Mouse (Mus musculus) stomach, embryonic 16.5 days (tissue): Measurements from ENCODE around the gene Snap25. TPM values are rescaled to one million over a fixed set of nuclear protein-coding genes. Genes with fewer than 3 reads are reported as not detected.
A peak's percentile ranks its signal among the peaks of the same experiment; 100 is the strongest.

Experiments used
- ATAC-seq: fragments of 200-750 bp; cut with Nextera tagmentation; 2 replicates; pipeline ENCODE4 v1.8.0; 2017; ENCODE audit warnings: moderate number of reproducible peaks, moderate TSS enrichment; ENCODE audit not compliant: insufficient read depth, low FRiP score
- H3K27ac ChIP-seq: fragments of 300-500 bp; sonication (generic); 2 replicates; pipeline ENCODE4 v1.5.1; 2014; ENCODE audit warnings: low read length
- H3K27me3 ChIP-seq: fragments of 300-500 bp; sonication (generic); 2 replicates; pipeline ENCODE4 v1.6.1; 2014; ENCODE audit warnings: low read length, control low read depth, mixed read lengths; ENCODE audit not compliant: control insufficient read depth, insufficient read depth
- H3K36me3 ChIP-seq: fragments of 300-500 bp; sonication (generic); 2 replicates; pipeline ENCODE4 v1.6.1; 2014; ENCODE audit warnings: low read length; ENCODE audit not compliant: control insufficient read depth, insufficient read depth
- H3K4me1 ChIP-seq: fragments of 300-500 bp; sonication (generic); 2 replicates; pipeline ENCODE4 v1.6.1; 2014; ENCODE audit warnings: low read length, control low read depth, mixed read lengths; ENCODE audit not compliant: control insufficient read depth, insufficient read depth
- H3K4me2 ChIP-seq: fragments of 300-500 bp; sonication (generic); 2 replicates; pipeline ENCODE4 v1.6.1; 2014; ENCODE audit warnings: low read depth, low read length, mixed read lengths
- H3K4me3 ChIP-seq: fragments of 300-500 bp; sonication (generic); replicated peaks from 2 replicates; pipeline ENCODE4 v1.5.1; 2014; ENCODE audit warnings: mild to moderate bottlenecking, low read length
- H3K9ac ChIP-seq: fragments of 300-500 bp; sonication (generic); 2 replicates; pipeline ENCODE4 v1.6.1; 2014; ENCODE audit warnings: low read length
- H3K9me3 ChIP-seq: fragments of 300-500 bp; sonication (generic); replicated peaks from 2 replicates; pipeline ENCODE4 v1.6.1; 2016; ENCODE audit warnings: low read length, control low read depth; ENCODE audit not compliant: control insufficient read depth
- WGBS: fragments of 180-500 bp; shearing (Covaris S2); extraction: QIAGEN DNeasy Blood & Tissue Kit; methylation state at CpG from one replicate; pipeline ENCODE4 v1.1.7; 2014; 5-methylcytosine and 5-hydroxymethylcytosine counted together
- polyA plus RNA-seq: library from polyadenylated mRNA; unstranded; fragments of >200 nt; fragmentation: Nextera tagmentation; extraction: Ambion mirVana; gene quantifications from 2 replicates; pipeline ENCODE4 v1.2.1, GENCODE M21; 2015

Snap25 gene
- polyA plus RNA-seq, 1 experiment from 2014 or later = 12.3 TPM

- ATAC-seq = no peak
- no peak overlapping the region for H3K4me3 ChIP-seq
- H3K36me3 ChIP-seq = no peaks in the 10 kb centered on the region
- H3K9me3 ChIP-seq = no peaks in the 10 kb centered on the region
- WGBS = 68% methylated on average over 2 of the region's 2 CpGs
- H3K4me1 ChIP-seq = no peaks in the 10 kb centered on the region
- H3K9ac ChIP-seq = no peak overlapping the region
- H3K27me3 ChIP-seq = no peaks in the 10 kb centered on the region
- H3K4me2 ChIP-seq = no peak overlapping the region
- no peak overlapping the region for H3K27ac ChIP-seq
Measured at GRCm38 (mm10) chr2:136703376-136703775, 9.9 kb upstream of the Snap25 start.

- Histone ChIP-seq H3K36me3 (no peaks in the 10 kb centered on the region), H3K4me3 (no peak overlapping the region), H3K9me3 (no peaks in the 10 kb centered on the region), H3K4me1 (no peaks in the 10 kb centered on the region), H3K4me2 (no peak overlapping the region), H3K27ac (no peak overlapping the region), H3K9ac (no peak overlapping the region), H3K27me3 (0 out of 2 replicates have a peak, but pooled peaks cover 2% of the 10 kb centered on the region)
- 43% methylated on average over 3 of the region's 3 CpGs for WGBS
- ATAC-seq = no peak
Measured at GRCm38 (mm10) chr2:136711155-136711554, 2.1 kb upstream of the Snap25 start.

DNA sequence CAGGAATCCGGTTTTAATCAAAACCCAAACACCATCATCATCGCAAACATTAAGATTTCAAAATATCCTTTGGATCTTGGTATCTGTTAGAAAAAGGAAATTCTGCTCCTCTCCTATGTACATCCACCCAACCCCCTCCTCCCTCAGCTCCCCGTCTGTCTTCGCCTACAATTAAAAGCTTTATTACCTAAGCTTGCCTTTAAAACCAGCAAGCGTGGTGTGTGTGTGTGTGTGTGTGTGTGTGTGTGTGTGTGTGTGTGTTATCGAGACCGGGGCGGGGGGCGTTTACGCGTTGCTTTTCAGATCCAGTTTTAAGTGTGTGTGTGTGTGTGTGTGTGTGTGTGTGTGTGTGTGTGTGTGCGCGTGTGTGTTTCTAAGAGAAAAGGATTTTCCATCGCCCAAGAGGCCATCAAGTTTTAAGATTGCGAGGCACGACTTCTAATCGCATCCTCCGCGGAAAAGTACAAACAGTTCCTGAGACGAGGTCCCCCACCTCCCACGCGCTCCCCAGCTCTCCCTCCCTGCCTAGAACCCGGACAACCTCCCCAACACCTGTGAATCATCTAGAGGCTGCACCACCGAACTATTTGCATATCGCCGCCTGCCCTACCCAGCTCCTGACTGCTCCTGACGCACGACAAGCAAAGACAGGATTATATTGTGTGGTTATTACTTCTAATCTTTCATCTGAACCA, 1.4 kb upstream of the Snap25 start:
- ATAC-seq = peak; percentile 56; the same call in 1 of the 2 replicates
- no peaks in the 10 kb centered on the region for H3K36me3 ChIP-seq
- H3K9ac ChIP-seq = no peak overlapping the region
- H3K4me3 ChIP-seq = peak overlapping the region; percentile 21; the same call in 1 of the 2 replicates
- no peaks in the 10 kb centered on the region for H3K9me3 ChIP-seq
- 4% methylated on average over 28 of the region's 28 CpGs for WGBS
- H3K4me1 ChIP-seq = no peaks in the 10 kb centered on the region
- 0 out of 2 replicates have a peak, but pooled peaks cover 2% of the 10 kb centered on the region for H3K27me3 ChIP-seq
- H3K4me2 ChIP-seq = peak overlapping the region; percentile 47
- H3K27ac ChIP-seq = no peak overlapping the region

DNA sequence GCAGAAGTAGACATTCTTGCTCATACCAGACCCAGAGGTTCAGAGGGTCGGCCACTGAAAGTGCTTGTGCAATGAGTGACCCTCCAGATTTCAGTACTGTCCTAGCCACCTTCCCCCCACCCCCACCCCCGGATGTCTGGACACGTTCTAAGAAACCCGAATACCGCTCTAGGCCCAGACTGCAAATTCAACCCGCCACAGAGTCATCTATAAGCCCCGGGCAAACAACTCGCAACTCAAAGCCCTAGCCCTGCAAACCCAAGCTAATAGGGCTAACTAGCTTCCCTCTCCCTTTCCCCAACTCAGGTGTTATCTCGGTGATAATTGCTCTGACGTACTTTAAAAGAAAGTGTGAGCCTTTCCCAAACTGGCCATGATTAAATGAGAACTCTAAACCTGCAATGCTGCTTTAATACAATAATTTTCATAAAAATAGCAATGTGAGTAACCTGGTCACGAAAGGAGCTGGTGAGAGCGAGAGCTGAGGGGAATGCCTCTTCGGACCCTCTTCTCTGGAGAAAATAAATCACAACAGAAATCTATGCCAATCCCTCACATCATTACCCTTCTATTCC, 725 bp upstream of the Snap25 start:
- no peak overlapping the region for H3K9ac ChIP-seq
- no peak for ATAC-seq
- H3K36me3 ChIP-seq = no peaks in the 10 kb centered on the region
- H3K4me1 ChIP-seq = no peaks in the 10 kb centered on the region
- no peak overlapping the region for H3K27ac ChIP-seq
- WGBS = 5% methylated on average over 13 of the region's 13 CpGs
- no peaks in the 10 kb centered on the region for H3K9me3 ChIP-seq
- peak overlapping the region; percentile 47 for H3K4me2 ChIP-seq
- H3K4me3 ChIP-seq = peak overlapping the region; percentile 21; the same call in 1 of the 2 replicates
- H3K27me3 ChIP-seq = 0 out of 2 replicates have a peak, but pooled peaks cover 2% of the 10 kb centered on the region

DNA sequence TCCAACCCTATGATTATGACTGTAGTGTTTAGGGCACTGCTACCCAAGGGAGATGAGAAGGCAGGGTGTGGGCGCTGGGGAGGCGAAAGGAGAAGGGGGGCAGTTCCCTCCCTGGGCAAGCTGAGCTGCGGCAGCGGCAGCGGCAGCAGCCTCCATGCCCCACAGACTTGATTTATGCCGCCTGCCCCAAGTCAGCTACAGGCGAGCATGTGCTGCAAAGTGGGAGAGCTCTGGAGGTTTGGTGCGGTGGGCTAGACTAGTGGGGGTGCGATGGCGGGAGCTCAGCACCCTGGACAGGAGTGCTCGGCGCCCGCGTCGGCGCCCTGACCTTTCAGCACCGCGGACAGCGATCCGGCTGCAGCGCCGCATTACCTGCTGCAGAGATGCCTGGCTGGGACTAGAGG, 757 bp downstream of the Snap25 start:
- 2% methylated on average over 22 of the region's 22 CpGs for WGBS
- no peak overlapping the region for H3K9ac ChIP-seq
- ATAC-seq = peak; percentile 94
- H3K9me3 ChIP-seq = no peaks in the 10 kb centered on the region
- 0 out of 2 replicates have a peak, but pooled peaks cover 2% of the 10 kb centered on the region for H3K27me3 ChIP-seq
- H3K27ac ChIP-seq = no peak overlapping the region
- H3K4me2 ChIP-seq = peak overlapping the region; percentile 47
- peak overlapping the region; percentile 23 for H3K4me3 ChIP-seq
- H3K4me1 ChIP-seq = no peaks in the 10 kb centered on the region
- H3K36me3 ChIP-seq = no peaks in the 10 kb centered on the region

GRCm38 (mm10) chr2:136715531-136715930, 2.3 kb downstream of the Snap25 start:
- no peak for ATAC-seq
- Histone ChIP-seq H3K27me3 (0 out of 2 replicates have a peak, but pooled peaks cover 2% of the 10 kb centered on the region), H3K9me3 (no peaks in the 10 kb centered on the region), H3K9ac (no peak overlapping the region), H3K4me2 (no peak overlapping the region), H3K36me3 (no peaks in the 10 kb centered on the region), H3K4me1 (no peaks in the 10 kb centered on the region), H3K4me3 (no peak overlapping the region), H3K27ac (no peak overlapping the region)
- WGBS = 64% methylated on average over 5 of the region's 5 CpGs

DNA sequence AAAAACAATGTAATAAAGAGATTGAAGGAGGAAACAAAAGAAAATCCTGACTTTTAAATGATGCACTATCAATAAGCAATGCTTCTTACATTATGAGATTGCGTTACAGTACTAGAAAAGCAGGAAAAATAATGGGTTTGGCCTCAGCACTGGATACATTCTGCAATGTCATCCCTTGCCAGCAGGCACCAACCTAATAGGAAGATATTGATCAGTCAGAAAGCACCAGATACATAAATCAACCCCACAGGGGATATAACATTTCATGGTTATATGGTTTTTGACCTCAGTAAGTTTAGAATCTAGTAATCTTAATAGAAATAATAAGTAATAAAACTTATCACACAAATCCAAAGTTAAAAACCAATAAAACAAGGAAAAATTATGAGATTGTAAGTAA, 3.1 kb downstream of the Snap25 start:
- Histone ChIP-seq H3K9me3 (no peaks in the 10 kb centered on the region), H3K4me2 (no peak overlapping the region), H3K4me1 (no peaks in the 10 kb centered on the region), H3K36me3 (no peaks in the 10 kb centered on the region), H3K9ac (no peak overlapping the region), H3K27me3 (0 out of 2 replicates have a peak, but pooled peaks cover 2% of the 10 kb centered on the region), H3K4me3 (no peak overlapping the region), H3K27ac (no peak overlapping the region)
- 76% methylated on average over 1 of the region's 1 CpGs for WGBS
- no peak for ATAC-seq

DNA sequence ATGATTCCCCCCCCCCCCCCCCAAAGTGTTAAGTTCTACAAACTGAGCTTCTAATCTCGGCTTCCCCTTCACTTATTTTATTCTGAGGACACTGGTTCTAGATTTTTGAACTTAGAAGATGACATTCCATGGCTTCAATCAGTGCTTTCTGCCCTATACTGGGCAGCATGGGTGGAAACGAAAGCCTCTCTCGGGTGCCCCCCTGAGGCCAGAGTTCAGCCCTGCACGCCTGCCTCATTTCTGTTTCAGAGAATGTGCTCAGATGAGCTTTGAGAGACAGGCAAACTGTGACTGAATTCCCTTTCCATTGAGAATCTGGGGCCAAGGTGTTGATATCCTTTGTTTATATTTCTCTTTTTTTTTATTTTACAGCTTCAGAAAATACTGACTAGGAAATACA, 7.0 kb downstream of the Snap25 start:
- ATAC-seq = no peak
- WGBS = 25% methylated on average over 4 of the region's 4 CpGs

DNA sequence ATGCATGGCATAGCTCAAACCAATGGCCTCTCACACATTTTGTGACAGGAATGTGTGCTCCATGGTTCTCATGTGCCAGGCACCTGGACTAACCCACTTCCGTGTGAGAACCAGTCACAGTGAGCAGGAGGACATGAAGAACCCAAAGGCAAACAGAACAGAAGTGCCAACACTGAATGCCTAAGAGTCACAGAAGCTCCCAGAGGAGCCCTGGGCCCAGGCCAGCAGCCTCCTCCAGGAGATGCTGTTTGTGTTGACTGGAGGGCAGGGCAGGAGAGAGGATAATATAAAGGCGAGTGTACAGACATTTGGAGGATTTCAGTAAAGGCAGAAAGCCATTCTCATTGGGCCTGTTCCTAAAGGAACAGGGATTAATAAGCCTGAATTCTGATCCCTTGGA, 25.0 kb downstream of the Snap25 start:
- Histone ChIP-seq H3K4me1 (no peaks in the 10 kb centered on the region), H3K27ac (no peak overlapping the region), H3K4me2 (no peak overlapping the region), H3K36me3 (no peaks in the 10 kb centered on the region), H3K27me3 (no peaks in the 10 kb centered on the region), H3K9ac (no peak overlapping the region), H3K9me3 (no peaks in the 10 kb centered on the region), H3K4me3 (no peak overlapping the region)
- WGBS = 83% methylated on average over 2 of the region's 2 CpGs
- ATAC-seq = no peak

More for the DNA sequence above, 7.0 kb downstream of the Snap25 start:
- Histone ChIP-seq H3K36me3 (no peaks in the 10 kb centered on the region), H3K4me2 (no peak overlapping the region), H3K4me1 (no peaks in the 10 kb centered on the region), H3K4me3 (no peak overlapping the region), H3K27ac (no peak overlapping the region), H3K27me3 (no peaks in the 10 kb centered on the region), H3K9ac (no peak overlapping the region), H3K9me3 (no peaks in the 10 kb centered on the region)
